Mouse (Mus musculus): Measurements from ENCODE around the gene Kit.

Kit gene

DNA sequence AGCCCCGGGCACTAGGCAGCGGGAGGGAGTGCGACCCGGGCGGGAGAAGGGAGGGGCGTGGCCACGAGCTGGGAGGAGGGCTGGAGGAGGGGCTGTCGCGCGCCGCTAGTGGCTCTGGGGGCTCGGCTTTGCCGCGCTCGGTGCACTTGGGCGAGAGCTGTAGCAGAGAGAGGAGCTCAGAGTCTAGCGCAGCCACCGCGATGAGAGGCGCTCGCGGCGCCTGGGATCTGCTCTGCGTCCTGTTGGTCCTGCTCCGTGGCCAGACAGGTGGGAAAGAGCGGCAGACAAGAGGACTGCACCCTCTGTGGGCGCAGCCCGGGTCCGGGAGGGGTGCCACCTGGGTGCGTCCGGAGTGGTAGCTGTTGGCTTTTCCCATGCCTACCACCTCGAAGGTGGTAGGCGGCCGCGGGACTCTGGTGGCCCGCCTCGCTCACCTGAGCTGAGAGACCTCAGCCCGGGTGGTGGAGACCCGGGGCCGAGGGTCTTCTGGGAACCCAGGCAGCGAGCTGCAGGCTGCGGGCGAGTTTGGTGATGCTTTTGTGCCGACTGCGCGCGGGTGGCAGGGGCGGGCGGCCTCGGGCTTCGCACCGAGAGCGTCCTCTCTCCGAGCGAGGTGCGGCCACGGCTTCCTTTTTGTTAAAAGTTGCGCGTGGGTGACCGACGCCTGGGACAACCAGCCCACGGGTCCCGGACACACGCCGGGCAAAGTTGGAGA, at the start of gene Kit:
TSS of gene Kit (plus strand) at position 65 of the 715 bp plus-strand sequence.
- DNase-seq = peak; percentile 18 to 40

DNA sequence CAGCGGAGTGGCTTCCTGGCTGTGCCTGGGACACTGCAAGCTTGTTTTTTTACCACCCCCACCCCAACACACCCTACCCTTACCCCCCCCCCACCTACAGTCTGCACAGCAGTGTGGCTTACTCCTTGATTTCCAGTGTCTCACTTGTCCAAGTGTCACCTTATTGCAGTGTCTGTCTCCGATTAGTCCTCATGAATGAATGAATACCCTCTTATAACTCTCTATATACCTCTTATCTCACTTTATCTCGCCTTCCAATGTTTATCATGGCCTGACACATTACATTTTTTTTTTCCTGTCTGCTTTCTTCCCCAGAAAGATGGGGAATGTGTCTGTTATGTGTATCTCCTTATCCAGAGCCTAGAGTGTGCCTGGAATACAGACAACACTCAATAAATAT, 38.6 kb upstream of the Kit start:
- DNase-seq = no peak

GRCm38 (mm10) chr5:75537717-75538116, 37.0 kb upstream of the Kit start:
- DNase-seq = no peak

GRCm38 (mm10) chr5:75538458-75538857, 36.3 kb upstream of the Kit start:
- no peak for DNase-seq

DNA sequence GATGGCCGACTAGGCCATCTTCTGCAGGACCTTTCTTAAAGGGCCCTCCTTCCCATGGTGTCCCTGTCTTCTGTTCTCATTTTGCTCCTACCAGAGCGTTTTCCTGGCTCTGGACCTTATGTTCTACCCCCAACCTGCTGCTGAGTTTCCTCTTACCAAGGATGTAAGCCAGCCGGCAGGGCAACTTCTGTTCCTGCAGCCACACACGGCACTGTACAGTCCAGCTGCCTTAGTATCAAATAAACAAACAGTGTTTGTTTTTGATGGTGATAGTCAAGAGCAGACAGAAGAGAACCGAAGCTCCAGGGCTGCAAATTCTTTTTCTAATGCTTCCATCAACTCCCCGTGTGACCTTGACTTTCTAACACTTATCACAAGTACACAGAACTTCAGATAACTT, 35.6 kb upstream of the Kit start:
- DNase-seq = no peak

- no peak for DNase-seq
Observed at GRCm38 (mm10) chr5:75543757-75544156, 31.0 kb upstream of the Kit start.

DNA sequence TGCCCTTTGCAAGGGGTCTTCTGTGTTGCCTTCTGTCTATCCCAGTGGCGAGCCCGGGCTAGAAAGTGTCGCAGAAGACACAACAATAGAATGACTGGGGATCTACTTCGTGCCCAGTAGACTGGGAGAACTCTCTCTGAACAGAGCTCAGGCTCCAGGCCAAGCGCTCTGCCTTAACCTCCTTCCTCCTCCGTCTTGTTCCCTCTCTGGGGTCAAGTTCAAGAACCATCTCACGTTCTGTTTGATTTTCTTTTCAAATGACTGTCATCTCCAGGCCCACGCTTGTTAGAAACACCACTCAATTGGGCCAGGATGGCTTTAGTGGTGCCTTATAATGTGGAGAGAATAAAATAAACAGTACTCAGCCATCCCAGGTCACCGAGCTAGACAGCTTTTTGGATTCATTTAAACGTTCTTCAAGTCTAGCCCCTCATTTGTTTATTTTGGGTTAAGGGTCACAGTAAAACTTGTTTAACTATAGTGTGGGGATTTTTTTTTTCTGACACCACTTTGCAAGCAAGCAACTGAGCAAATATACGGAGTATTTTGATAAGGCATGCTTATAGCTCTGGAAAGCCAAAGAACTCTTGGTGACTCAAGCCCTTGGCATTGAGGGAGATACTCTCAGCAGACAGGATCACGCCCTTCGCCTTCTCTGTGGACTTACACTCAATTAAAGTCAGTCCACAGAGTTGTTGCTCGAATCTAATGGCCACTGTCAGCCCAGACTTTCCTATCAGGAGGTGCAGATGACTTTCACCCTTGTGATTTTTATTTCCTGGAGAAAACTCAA, 30.0 kb upstream of the Kit start:
- DNase-seq = no peak

- DNase-seq = no peak
Observed at GRCm38 (mm10) chr5:75545265-75545643, 29.5 kb upstream of the Kit start.

- no peak for DNase-seq
Observed at GRCm38 (mm10) chr5:75553021-75553420, 21.7 kb upstream of the Kit start.

GRCm38 (mm10) chr5:75557636-75558035, 17.1 kb upstream of the Kit start:
- no peak for DNase-seq

DNA sequence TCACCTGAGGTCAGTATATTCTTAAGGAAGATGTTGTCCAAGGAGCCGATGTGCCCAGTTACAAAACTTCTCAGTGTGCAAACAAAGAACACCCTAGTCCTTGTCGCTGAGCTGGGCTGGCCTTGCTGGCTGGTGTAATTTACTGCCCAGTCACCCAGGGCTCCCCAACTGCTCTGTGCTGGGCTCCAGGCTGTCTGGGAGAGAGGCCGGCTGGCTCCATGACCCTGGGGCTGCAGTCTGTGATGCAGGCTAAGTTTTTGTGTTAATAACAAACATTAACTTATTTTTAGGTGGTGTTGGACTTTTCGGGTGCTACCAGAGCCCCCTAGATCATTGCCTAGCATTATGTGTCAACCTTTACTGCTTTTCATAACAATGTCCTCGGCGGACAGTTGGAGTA, 15.4 kb upstream of the Kit start:
- DNase-seq = no peak

DNA sequence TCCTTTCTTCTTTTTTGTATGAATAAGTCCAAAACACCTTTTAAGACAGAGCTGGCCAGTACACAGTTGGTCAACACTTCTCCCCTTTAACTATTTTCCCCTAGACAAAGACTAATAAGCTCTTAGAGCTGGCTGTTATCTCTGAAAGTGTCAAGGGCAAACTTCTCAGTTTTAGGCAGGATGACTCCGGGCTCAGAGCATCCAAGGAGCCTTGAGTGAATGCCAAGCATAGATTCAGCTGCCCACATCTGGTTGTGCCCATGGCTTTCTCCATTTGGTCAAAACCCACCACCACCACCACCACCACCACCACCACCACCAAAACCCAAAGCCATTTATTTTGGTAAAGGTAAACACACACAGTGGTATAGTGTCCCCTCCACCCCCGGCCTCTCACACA, 13.5 kb upstream of the Kit start:
- no peak for DNase-seq

- peak in 1 of 2 experiments; percentile 10 for DNase-seq
Observed at GRCm38 (mm10) chr5:75574151-75574851, 415 bp upstream of the Kit start.

GRCm38 (mm10) chr5:75575567-75576515, 1.1 kb downstream of the Kit start:
- DNase-seq = no peak

GRCm38 (mm10) chr5:75576741-75577140, 2.0 kb downstream of the Kit start:
- no peak for DNase-seq

DNA sequence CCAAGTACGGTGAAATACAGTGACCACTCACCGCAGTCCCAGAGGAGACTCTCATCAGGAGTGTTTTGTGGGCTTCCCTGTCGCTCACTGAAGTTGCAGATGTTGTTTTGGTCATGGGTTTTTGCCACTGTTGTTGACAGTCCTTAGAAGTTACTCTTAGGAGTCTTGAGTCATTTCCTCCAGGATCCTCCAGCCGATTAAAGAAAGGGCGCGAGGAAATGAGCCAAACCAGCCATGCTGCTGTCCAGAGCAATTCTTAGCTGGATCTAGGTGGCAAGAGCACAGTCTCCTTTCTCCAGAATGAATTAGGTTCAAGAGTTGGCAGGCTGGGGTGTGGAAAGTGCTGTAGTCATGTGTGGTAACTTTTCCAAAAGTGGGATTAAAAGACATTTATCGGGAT, 3.4 kb downstream of the Kit start:
- no peak for DNase-seq

GRCm38 (mm10) chr5:75579244-75579643, 4.5 kb downstream of the Kit start:
- no peak for DNase-seq

DNA sequence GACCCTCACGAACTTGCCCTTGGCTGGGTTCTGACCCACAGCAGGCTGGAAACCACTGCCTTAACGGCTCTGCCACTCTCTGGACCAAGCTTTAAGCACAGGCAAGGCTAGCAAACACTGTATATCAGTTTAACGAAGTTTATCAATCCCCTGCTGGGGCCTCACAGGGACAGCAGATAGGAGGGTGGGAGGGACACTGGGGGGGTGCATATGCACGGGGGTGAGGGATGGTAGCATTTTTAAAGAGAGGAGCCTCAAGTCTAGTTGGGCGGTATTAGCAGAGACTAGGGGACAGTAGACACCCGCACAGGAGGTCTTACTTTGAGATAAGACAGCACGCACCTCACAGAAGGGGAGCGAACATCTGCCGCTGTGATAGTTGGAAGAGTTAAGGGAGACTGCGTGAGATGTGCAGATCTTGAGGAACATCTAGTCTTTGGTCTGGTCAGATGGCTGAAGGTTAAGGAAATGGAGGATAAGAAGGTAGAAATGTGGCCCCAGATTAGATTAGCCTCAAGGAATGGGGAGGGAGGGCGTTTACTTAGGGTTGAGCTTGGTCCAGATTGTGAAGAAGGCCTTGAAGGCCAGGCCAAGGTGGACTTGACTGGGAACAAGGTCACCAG, 5.0 kb downstream of the Kit start:
- peak in 1 of 2 experiments; percentile 8 for DNase-seq

- DNase-seq = no peak
Observed at GRCm38 (mm10) chr5:75581926-75582325, 7.2 kb downstream of the Kit start.

DNA sequence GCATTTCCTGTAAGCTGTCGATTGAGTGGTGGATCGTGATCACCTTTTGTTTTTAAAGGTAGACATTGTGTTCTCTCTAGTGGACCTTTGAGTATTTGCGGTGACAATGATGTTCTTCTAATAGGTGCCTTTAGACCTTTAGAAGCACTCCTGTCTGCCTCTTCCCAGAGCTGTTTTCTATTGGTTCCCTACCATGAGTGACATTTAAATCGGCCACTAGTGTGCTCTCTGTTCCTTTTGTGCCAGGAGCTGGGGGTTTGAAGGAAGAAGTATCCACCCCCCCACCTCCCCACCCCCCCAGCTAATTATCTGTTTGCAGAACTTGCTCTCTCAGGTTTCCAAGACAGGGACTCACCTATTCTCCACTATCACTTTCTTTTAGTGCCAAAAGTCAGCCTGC, 13.1 kb downstream of the Kit start:
- no peak for DNase-seq

DNA sequence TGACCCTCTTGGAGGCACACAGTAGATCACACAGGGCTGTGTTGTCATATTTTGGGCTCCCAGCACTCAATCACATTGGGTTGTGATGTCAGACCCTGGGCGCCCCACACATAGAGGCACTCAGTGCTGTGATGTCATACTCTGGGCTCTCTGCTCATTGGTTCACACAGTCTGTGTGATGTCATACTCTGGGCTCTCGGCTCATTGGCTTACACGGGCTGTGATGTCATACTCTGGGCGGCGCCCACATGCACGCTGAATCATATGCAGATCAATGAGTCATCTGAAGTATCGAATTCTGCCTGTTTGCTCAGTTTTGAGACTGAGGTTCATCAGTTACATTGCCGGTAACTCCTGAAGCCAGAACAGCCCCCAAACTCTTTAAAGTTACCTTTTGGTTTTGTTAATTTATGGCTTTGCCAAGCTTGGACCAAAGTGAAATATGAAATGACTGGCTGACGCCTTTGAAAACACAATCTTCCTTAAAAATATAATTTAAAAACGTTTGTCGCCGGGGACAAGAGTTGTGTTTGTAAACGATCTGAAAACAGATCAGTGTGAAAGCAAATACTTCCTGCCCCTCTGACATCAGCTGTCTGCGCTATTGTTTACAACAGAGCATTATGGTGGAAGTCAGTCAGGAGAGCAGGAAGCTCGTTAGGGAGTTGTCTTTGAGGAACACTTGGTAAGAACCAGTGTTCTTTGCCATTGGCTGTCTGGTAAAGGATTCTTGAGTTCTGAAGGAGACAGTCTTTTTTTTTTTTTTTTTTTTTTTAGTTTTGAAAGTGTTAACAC, 15.0 kb downstream of the Kit start:
- DNase-seq = no peak

Data from cerebellum, postnatal 36 days (tissue).